Mouse (Mus musculus) CD4-positive, CD25-positive, alpha-beta regulatory T cell, adult 4 months (primary cell): ENCODE measurements around the gene Pigt. TPM values are rescaled to one million over a fixed set of nuclear protein-coding genes. Genes with fewer than 3 reads are reported as not detected.

Source experiments
- ATAC-seq: one replicate; pipeline ENCODE4 v1.8.0; 2017
- polyA plus RNA-seq, 2 experiments: library from polyadenylated mRNA; unstranded; fragments of 100-300 nt; shearing (Covaris generic); gene quantifications; one replicate each; pipeline ENCODE4 v1.2.1; 2017

The Pigt gene
- polyA plus RNA-seq, 2 experiments from 2014 or later = 17.0 to 27.0 TPM

DNA sequence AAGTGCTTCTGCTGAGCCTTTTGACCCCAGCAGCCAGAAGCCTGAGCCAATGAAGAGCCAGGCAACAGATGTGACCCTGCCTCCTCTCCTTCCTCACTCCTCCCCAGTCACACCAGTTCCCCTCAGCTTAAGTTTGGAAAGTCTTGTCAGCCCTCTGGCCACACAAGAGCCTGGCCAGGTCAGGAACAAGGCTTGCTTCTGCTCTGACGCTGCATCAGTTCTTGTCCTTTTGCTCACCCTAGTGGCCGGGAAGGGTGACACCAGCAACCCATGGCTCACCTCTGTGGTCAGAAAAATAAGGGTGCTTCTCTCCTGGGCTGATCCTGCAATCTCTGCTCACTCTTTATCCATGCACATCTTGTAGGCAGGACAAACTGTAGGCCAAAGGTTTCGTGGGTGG is 23.5 kb downstream of the Pigt start:
- ATAC-seq = no peak

DNA sequence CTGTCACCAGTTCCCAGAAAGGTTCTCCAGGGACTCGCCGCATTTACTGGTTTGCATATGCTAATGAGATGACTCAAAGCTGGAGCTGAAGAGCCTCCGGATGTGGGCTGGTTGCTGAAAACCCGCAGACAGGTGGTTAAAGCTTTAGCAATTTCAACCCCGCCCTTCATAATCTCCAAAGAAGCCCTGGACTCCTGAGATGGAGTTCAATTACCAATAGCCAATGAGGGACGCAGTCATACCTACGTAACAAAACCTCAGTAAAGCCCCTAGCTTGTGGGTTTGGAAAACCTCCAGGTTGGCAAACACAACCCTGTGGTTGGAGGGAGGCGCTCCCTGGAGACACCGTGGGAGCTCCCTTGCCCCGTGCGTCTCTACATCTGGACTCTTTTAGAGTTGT is 24.5 kb downstream of the Pigt start:
- peak; percentile 92 for ATAC-seq

DNA sequence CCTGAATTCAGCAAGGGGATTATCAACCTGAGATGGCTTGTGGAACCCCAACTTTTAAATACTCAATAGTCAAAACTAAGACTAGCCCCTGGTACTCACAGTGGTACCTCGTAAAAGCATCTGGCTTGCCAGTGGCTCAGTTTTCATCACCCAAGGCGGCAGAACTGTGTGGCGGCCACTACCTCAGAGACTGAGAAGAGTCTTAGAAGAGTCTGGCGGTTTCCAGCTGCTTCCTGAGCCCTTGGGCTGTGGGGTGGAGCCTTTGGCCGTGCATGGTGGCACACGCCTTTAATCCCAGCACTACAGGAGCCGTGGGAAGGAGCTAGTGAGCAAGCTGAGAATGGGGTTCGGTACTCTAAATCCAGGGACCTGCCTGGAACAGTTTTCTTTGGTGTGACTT is 25.0 kb downstream of the Pigt start:
- peak; percentile 37 for ATAC-seq

DNA sequence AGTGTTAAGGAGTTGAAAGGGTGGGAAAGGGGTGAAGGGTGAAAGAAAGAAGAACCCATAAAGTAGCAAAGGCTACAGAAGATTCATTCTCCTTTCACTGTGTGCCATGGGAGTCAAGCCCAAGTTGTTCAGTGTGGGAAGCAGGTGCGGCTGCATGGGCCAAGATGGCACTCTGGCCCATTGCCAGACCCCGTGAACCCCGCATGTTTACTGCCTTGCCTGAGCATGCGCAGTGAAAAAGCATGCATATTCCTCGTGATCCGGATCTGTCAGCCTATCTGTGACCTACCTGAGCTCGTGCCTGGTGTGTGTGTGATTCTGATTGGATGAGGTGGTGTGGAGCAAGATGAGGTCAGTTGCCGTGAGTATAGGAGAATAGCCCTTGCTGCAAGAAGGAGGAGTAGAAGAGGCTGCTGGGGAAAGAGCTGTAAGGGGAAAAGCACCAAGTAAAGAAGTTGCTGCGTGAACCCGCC is 26.0 kb downstream of the Pigt start:
- ATAC-seq = no peak

DNA sequence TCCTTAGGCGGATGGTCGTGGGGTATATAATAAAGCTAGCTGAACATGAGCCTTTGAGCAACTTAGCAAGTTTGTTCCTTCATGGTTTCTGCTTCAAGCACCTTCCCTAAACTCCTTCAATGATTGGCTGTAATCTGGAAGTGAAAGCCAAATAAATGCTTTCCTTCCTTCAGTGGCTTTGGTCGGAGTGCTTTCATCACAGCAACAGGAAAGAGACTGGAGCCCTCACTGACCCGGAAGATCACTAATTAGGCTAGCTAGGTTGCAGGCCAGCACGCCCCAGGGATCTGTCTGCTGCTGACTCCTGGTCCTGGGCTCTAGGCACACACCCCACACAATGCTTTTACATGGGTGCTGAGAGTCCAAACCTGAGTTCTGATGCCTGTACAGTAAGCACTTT is 31.2 kb downstream of the Pigt start:
- no peak for ATAC-seq

DNA sequence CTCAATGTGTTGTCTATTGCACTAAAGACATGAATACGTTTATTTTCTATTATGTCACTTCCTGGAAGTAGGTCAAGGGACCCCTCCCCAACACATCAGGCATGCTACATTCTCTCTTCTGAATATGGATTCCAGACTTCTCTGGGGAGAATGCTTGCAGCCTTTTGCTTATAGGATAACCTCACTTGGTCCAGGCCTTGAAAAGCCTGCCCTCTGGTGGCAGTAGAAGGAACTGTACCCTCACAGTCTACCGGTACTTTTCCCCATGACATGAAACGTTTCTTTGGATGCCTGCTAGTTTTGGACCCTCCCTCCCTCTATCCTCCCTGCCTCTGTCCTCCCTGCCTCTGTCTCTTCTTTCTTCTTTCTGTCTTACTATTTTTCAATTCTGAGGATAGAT is 33.8 kb downstream of the Pigt start:
- ATAC-seq = peak; percentile 77

DNA sequence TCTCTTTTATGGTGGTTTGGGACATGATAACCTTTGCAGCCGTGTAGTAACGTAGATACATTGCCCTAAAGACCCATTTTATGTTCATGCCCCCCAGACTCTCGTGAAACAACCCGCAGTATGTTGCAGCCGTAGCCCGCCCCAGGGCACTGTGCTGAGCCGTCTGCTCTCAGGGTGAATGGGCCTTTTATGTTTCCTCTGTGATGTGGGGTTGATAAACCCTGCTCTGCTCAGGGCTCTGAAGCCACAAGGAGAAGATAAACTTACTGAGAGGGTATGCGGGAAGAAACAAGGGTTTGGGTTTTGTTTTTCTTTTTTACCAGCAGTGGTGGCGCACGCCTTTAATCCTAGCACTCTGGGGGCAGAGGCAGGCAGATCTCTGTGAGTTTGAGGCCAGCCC is 37.0 kb downstream of the Pigt start:
- ATAC-seq = peak; percentile 38

DNA sequence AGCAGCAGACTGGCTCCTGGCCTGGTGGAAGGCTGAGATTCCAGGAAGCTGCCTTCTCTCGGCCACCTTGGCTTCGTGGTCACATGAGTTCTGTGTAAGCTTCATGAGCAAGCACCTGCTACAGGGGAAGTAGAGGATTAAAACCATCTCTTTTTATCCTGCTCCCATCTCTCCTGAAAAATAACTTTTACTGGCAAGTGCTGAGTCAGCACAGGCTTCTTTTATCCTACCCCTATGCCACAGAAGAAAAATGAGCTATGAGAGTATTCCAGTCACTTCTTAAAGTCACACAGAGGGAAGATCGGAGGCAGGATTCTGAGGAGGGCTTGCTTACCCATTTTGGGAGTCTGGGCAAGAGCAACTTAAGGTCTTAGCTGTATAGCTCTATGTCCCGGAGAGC is 39.7 kb downstream of the Pigt start:
- ATAC-seq = no peak

DNA sequence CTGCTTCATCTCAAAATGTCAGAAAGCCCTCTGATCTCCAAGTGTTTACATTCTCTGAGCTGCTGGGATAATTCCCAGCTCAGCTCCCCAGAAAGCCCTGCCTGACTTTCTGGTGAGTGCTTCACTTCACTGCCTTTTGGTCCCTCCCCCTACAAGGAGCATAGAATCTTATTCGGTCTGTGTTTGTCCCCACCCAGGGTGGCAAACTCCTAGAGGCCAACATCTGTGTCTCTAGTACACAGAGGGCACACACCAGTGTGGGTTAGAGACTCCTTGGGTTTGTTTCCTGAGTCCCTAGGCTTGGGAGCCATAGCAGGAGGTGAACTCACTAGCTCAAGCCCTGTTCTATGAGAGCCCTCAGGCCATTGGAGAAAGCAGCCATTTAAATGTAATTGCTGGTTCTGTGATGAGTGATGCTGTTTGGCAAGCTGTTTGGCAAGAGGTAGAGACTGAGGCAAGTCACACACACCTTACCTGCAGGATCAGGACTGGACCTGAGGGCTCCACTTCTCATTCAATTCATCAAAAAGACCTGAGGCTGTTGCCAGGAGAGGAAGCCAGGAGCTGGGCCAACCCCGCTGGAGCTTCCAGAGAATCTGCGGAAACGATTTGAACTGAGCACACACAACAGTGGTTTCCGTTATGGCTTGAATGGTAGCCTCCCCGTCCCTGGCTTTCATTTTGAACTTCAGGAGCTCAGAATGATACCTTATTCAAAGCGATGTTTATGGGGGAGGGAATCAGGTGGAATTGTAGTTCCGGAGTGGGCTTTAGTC is 43.5 kb downstream of the Pigt start:
- ATAC-seq = peak; percentile 33

DNA sequence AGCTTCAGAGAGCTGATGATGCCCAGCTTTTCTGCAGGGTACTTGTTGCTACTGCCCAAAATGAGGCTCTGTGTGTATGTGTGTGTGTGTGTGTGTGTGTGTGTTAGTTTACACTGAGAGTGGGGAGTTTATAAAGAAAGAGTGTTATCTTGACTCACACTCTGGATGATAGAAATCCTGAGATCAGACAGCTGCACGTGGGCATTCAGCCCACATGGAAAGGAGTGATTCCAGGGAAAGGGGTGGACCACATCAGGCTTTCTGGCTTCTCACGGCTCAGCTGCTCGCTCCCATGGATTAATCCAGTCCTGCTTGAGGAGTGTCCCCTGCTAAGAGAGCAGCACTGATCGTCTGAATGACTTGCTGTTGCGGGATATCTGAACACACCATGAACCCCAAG is 44.8 kb downstream of the Pigt start:
- no peak for ATAC-seq

DNA sequence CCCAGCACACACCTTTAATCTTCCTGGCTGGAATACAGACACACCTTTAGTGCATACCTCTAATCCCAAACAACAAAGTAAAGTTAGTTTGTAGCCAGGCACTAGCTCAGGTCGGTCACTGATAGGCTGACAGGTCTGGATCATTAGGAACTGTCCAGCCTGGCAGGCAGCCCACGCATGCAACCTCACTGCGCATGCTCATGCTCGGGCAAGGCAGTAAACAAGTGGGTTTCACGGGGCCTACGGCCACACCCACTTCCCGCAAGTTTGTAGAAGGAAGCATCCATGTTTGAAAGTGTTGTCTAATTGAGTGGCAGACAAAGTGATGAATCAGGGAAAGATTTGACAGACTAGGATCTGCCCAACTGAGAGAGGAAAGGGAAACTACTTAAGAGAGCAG is 45.3 kb downstream of the Pigt start:
- ATAC-seq = no peak

DNA sequence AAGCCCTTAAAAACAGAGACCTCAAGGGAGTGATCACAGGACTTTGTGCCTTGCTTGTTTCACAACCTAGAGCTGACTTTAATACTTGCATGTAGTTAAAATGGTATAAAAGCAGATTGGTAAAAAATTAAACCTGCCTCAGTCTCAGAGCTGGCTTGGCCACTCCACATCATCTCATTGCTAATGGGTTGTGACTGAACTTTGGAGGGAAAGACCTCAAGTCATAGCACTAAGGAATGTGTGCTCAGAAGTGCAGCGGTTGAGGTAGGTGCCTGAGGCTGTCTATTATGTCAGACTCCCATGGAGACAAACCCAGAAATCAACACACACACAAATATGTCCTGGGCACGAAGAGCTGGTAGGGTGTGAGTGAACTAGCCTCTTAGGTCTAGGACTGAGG is 46.4 kb downstream of the Pigt start:
- no peak for ATAC-seq

DNA sequence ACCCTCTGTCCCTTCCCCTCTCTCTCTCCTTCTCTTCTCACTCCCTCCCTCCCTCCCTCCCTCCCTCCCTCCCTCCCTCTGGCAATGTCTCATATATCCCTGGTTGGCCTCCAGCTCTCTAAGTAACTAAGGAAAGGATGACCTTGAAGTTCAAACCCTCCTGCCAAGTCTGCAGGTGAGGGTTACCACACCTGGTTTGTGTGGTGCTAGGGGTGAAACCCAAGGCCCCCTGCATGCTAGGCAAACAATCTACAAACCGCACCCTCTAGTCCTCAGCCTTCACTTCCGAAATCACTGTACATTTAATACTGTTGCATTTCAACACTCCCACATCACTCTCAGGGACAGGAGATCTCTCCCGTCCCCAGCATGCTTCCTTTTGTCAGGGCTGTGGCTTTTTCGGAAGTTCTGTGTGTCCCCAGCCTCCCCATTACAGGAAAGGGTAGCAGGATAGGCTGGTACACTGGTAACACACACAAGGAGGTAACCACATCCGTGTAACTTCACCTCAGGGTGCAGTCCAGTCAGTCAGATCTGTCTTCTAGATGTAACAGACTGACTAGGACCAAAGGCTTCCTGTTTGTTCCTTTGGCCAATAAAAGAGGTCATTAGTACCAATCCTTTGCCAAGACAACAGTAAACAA is 47.3 kb downstream of the Pigt start:
- ATAC-seq = peak; percentile 92

DNA sequence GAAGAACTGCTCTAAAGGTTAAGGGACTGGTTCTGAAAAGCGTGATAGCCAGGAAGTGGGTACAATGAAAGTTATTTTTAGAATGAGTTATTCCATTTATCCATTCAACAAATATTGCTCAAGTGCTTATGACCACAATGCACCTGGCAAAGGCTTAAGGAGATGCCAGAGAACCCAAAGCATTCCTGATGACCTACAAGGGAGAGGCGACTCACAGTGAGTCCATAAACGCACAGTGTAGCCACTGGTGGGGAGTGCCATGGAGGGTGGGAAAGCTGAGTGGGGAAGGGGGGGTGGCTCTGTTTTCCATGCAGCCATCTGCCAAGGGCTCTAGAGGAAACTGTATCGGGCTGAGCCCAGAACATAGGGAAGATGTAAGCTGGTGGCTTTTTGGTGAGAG is 52.0 kb downstream of the Pigt start:
- ATAC-seq = no peak

DNA sequence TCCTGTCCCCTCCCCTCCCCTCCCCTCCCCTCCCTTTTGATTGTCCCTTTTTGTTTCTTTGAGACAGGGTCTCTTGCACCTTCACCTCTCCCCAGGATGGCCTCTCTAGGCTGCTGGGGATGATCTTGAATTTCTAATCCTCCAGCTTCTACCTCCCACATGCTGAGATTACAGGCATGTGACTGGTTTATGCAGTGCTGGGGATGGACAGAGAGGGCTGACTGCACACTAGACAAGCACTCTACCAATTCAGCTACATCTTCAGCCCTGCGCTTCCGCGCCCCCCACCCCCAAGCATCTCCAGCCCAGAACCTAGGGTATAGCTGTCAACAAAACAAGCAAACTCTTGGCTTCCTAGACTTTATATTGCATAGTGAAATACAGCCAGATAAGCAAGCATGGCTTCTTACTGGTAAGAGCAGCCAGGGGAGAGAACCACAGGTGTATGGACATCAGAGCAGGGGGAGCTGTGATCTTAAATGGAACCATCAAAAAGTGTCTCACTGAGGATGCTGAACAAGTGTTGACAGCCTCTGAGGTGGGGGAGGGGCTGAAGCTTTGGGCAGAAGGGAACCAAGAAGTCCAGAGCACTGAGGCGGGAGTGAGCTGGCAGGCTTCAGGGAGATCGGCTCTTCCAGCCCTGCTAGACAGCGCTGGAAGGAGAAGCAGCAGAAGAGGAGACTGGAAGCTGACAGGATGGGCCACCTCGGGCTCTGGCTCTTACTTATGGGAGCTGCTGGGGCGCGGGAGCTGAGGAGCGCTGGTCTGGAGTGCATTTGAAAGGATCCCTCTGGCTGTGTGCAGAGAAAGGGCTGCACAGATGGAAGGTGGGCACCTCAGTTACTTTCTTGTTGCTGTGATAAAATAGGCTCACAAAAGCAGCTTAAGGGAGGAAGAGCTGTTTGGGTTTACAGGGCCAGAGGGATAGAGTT is 52.9 kb downstream of the Pigt start:
- no peak for ATAC-seq

DNA sequence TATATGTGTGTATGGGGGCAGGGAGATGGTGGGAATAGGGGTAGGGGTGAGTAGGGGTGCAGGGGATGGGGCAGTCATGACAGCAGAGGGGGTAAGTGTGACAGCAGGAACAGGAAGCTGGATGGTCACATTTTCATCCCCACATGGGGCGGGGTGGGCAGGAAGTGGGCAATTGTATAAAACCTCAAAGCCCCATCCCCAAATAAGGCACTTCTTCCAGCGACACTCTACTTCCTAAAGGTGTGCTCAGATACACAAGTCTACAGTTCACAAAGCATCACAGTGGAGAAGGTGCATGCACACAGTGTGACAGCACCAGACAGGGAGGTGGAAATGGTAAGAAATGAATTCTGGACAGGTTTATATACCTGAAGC is 53.6 kb downstream of the Pigt start:
- peak; percentile 68 for ATAC-seq

DNA sequence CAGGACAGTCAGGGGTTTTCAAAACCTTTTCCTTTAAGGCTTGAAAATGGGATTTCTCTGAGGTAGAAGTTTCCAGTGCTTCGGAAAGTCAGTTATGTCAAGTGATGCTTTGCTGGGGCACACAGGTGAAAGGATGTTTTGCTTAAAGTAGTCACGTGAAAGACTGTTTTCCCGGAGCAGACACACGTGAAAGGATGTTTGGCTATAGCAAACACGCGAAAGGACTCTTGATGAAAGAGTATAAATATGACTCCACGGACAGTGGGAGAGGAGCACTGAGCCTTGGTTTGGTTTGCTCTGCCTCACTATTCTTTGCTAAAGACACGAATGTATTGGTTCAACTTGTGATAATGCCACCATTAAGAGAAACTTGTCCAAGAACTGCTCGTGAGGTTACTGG is 54.2 kb downstream of the Pigt start:
- no peak for ATAC-seq

Other genes with a start within 250 kb of the Pigt start
- gene Svs3b, start 240.9 kb upstream of the Pigt start, polyA plus RNA-seq = not detected
- not detected for gene Svs4, start 219.1 kb upstream of the Pigt start, polyA plus RNA-seq
- not detected for gene Svs3a, start 208.3 kb upstream of the Pigt start, polyA plus RNA-seq
- not detected for gene Svs6, start 180.8 kb upstream of the Pigt start, polyA plus RNA-seq
- gene Svs5, start 164.8 kb upstream of the Pigt start, polyA plus RNA-seq = not detected
- gene Slpi, start 108.4 kb upstream of the Pigt start, polyA plus RNA-seq = 1 to 10 TPM in 1 of 2 experiments, under 1 TPM in 1; 0.75 to 1.1 TPM
- gene Rbpjl, start 94.4 kb upstream of the Pigt start, polyA plus RNA-seq = not detected
- gene Matn4, start 92.4 kb upstream of the Pigt start, polyA plus RNA-seq = not detected
- 10 to 100 TPM; 69.7 to 93.7 TPM for gene Sdc4, start 53.6 kb upstream of the Pigt start, polyA plus RNA-seq
- gene Sys1, start 40.6 kb upstream of the Pigt start, polyA plus RNA-seq = 10 to 100 TPM in 1 of 2 experiments, 1 to 10 TPM in 1; 8.8 to 15.1 TPM
- gene Gm20458, start 36.6 kb upstream of the Pigt start, polyA plus RNA-seq = not detected
- gene Trp53tg5, start 23.8 kb upstream of the Pigt start, polyA plus RNA-seq = not detected
- gene Dbndd2, start 11.4 kb upstream of the Pigt start, polyA plus RNA-seq = 1 to 10 TPM; 3.7 to 4.5 TPM
- 1 to 10 TPM; 2.2 to 3.0 TPM for gene Wfdc2, start 64.9 kb downstream of the Pigt start, polyA plus RNA-seq
- gene Spint3, start 75.9 kb downstream of the Pigt start, polyA plus RNA-seq = not detected
- not detected for gene Wfdc6a, start 87.9 kb downstream of the Pigt start, polyA plus RNA-seq
- not detected for gene Eppin, start 96.1 kb downstream of the Pigt start, polyA plus RNA-seq
- gene Wfdc6b, start 116.0 kb downstream of the Pigt start, polyA plus RNA-seq = not detected
- not detected for gene Wfdc8, start 116.1 kb downstream of the Pigt start, polyA plus RNA-seq
- gene Wfdc16, start 141.3 kb downstream of the Pigt start, polyA plus RNA-seq = not detected
- gene Wfdc10, start 158.5 kb downstream of the Pigt start, polyA plus RNA-seq = not detected
- not detected for gene Wfdc9, start 159.1 kb downstream of the Pigt start, polyA plus RNA-seq
- not detected for gene Wfdc11, start 176.6 kb downstream of the Pigt start, polyA plus RNA-seq
- not detected for gene Wfdc13, start 187.6 kb downstream of the Pigt start, polyA plus RNA-seq
- not detected for gene Spint4, start 201.0 kb downstream of the Pigt start, polyA plus RNA-seq
- not detected for gene Spint5, start 217.8 kb downstream of the Pigt start, polyA plus RNA-seq
- not detected for gene Wfdc3, start 248.4 kb downstream of the Pigt start, polyA plus RNA-seq
- gene Dnttip1, start 248.5 kb downstream of the Pigt start, polyA plus RNA-seq = 1 to 10 TPM; 3.8 to 7.3 TPM